Mouse (Mus musculus) MEL (cell line): ENCODE measurements around the gene Tbc1d14. TPM values are rescaled to one million over a fixed set of nuclear protein-coding genes. Genes with fewer than 3 reads are reported as not detected.

ENCODE experiments used
- DNase-seq: peaks from one replicate; pipeline ENCODE4 v3.0.0; 2011; ENCODE audit warnings: low read depth, low spot score
- H3K27ac ChIP-seq: 2 replicates; pipeline ENCODE4 v1.5.1; 2012; ENCODE audit warnings: low read depth, mild to moderate bottlenecking, control low read depth, low read length, moderate library complexity; ENCODE audit not compliant: control insufficient read depth
- H3K27me3 ChIP-seq, 2 experiments: fragments of 150-350 bp in 1 of 2; sonication (generic) in 1 of 2; 2 replicates each; pipeline ENCODE4 v1.6.1; 2012; ENCODE audit warnings: low read length in 2 of 2, mild to moderate bottlenecking in 2 of 2, improper control_type of control experiment in 1 of 2, moderate library complexity in 1 of 2; ENCODE audit not compliant: insufficient read depth in 2 of 2, control insufficient read depth in 1 of 2
- H3K36me3 ChIP-seq, 2 experiments: 2 replicates each; pipeline ENCODE4 v1.6.1; 2012 to 2014; ENCODE audit warnings: low read length in 2 of 2, improper control_type of control experiment in 1 of 2, inconsistent platforms in 1 of 2, mild to moderate bottlenecking in 1 of 2; ENCODE audit not compliant: insufficient read depth in 2 of 2, control insufficient read depth in 1 of 2
- H3K4me1 ChIP-seq, 2 experiments: fragments of 150-350 bp in 1 of 2; sonication (generic) in 1 of 2; 2 replicates each; pipeline ENCODE4 v1.6.1; 2012; ENCODE audit warnings: low read length in 2 of 2, improper control_type of control experiment in 1 of 2, mild to moderate bottlenecking in 1 of 2; ENCODE audit not compliant: insufficient read depth in 2 of 2, control insufficient read depth in 1 of 2
- H3K4me3 ChIP-seq, 2 experiments: fragments of 150-350 bp in 1 of 2; sonication (generic) in 1 of 2; 2 replicates each; pipeline ENCODE4 v1.5.1; 2012; ENCODE audit warnings: low read depth in 2 of 2, low read length in 2 of 2, mild to moderate bottlenecking in 2 of 2, moderate library complexity in 2 of 2, control low read depth in 1 of 2, improper control_type of control experiment in 1 of 2; ENCODE audit not compliant: control insufficient read depth in 1 of 2, insufficient read depth in 1 of 2
- H3K79me2 ChIP-seq: 2 replicates; pipeline ENCODE4 v1.6.1; 2012; ENCODE audit warnings: mild to moderate bottlenecking, low read length, moderate library complexity; ENCODE audit not compliant: control insufficient read depth, poor library complexity, insufficient read depth
- H3K9ac ChIP-seq: 2 replicates; pipeline ENCODE4 v1.6.1; 2012; ENCODE audit warnings: low read depth, mild to moderate bottlenecking, control low read depth, low read length, moderate library complexity; ENCODE audit not compliant: control insufficient read depth, poor library complexity, severe bottlenecking
- H3K9me3 ChIP-seq: fragments of 150-350 bp; sonication (generic); replicated peaks from 2 replicates; pipeline ENCODE4 v1.6.1; 2012; ENCODE audit warnings: mild to moderate bottlenecking, low read length, improper control_type of control experiment, moderate library complexity; ENCODE audit not compliant: insufficient read depth
- BHLHE40 ChIP-seq: IDR thresholded peaks from 2 replicates; pipeline ENCODE4 v1.6.1; 2012; ENCODE audit warnings: low read depth, mild to moderate bottlenecking, inconsistent platforms, low read length, improper control_type of control experiment, borderline replicate concordance
- CHD1 ChIP-seq: IDR thresholded peaks from 2 replicates; pipeline ENCODE4 v1.6.1; 2012; ENCODE audit warnings: low read depth, mild to moderate bottlenecking, inconsistent platforms, low read length, improper control_type of control experiment
- CHD2 ChIP-seq: IDR thresholded peaks from 2 replicates; pipeline ENCODE4 v1.6.1; 2011; ENCODE audit warnings: low read length, improper control_type of control experiment
- CTCF ChIP-seq, 3 experiments: IDR thresholded peaks in 2 of 3; conservative IDR thresholded peaks in 1 of 3; 2 replicates each; pipeline ENCODE4 v1.5.1; 2011 to 2012; ENCODE audit warnings: low read length in 3 of 3, low read depth in 2 of 3, mild to moderate bottlenecking in 2 of 3, improper control_type of control experiment in 1 of 3, inconsistent platforms in 1 of 3, mixed read lengths in 1 of 3, moderate library complexity in 1 of 3; ENCODE audit not compliant: control insufficient read depth in 1 of 3, insufficient read depth in 1 of 3, poor library complexity in 1 of 3, severe bottlenecking in 1 of 3
- E2F4 ChIP-seq: IDR thresholded peaks from 2 replicates; pipeline ENCODE4 v1.6.1; 2011; ENCODE audit warnings: low read depth, low read length, improper control_type of control experiment, borderline replicate concordance
- EP300 ChIP-seq, 2 experiments: IDR thresholded peaks; 2 replicates each; pipeline ENCODE4 v1.6.1; 2011; ENCODE audit warnings: improper control_type of control experiment in 2 of 2, low read length in 2 of 2, low read depth in 1 of 2, mild to moderate bottlenecking in 1 of 2
- ETS1 ChIP-seq: IDR thresholded peaks from 2 replicates; pipeline ENCODE4 v1.6.1; 2012; ENCODE audit warnings: low read depth, mild to moderate bottlenecking, inconsistent platforms, low read length, improper control_type of control experiment, moderate library complexity
- GABPA ChIP-seq: IDR thresholded peaks from 2 replicates; pipeline ENCODE4 v1.6.1; 2012; ENCODE audit warnings: low read depth, mild to moderate bottlenecking, inconsistent platforms, low read length, improper control_type of control experiment, moderate library complexity
- GATA1 ChIP-seq: IDR thresholded peaks from 2 replicates; pipeline ENCODE4 v1.6.1; 2011; ENCODE audit warnings: low read depth, low read length, improper control_type of control experiment
- HCFC1 ChIP-seq: IDR thresholded peaks from 2 replicates; pipeline ENCODE4 v1.6.1; 2012; ENCODE audit warnings: low read depth, mild to moderate bottlenecking, inconsistent platforms, low read length, improper control_type of control experiment, moderate library complexity
- JUND ChIP-seq: IDR thresholded peaks from 2 replicates; pipeline ENCODE4 v1.6.1; 2011; ENCODE audit warnings: low read depth, mild to moderate bottlenecking, improper control_type of control experiment, low read length
- KAT2A ChIP-seq: conservative IDR thresholded peaks from 2 replicates; pipeline ENCODE4 v1.6.1; 2012; ENCODE audit warnings: low read depth, low read length, improper control_type of control experiment, inconsistent platforms
- MAX ChIP-seq: IDR thresholded peaks from 2 replicates; pipeline ENCODE4 v1.6.1; 2011; ENCODE audit warnings: low read length, improper control_type of control experiment
- MAZ ChIP-seq: IDR thresholded peaks from 2 replicates; pipeline ENCODE4 v1.6.1; 2012; ENCODE audit warnings: low read depth, mild to moderate bottlenecking, inconsistent platforms, low read length, improper control_type of control experiment
- MEF2A ChIP-seq: IDR thresholded peaks from 2 replicates; pipeline ENCODE4 v1.6.1; 2014; ENCODE audit warnings: low read depth, mild to moderate bottlenecking, inconsistent platforms, low read length, improper control_type of control experiment; ENCODE audit not compliant: poor library complexity, insufficient replicate concordance, severe bottlenecking; ENCODE audit errors: extremely low read depth
- MXI1 ChIP-seq: IDR thresholded peaks from 2 replicates; pipeline ENCODE4 v1.6.1; 2011; ENCODE audit warnings: mild to moderate bottlenecking, low read depth, low read length, improper control_type of control experiment
- MYB ChIP-seq: IDR thresholded peaks from 2 replicates; pipeline ENCODE4 v1.6.1; 2011; ENCODE audit warnings: mild to moderate bottlenecking, low read depth, low read length, improper control_type of control experiment
- MYC ChIP-seq: IDR thresholded peaks from 2 replicates; pipeline ENCODE4 v1.6.1; 2011; ENCODE audit warnings: low read depth, mild to moderate bottlenecking, low read length, improper control_type of control experiment, moderate library complexity
- NELFE ChIP-seq: IDR thresholded peaks from 2 replicates; pipeline ENCODE4 v1.6.1; 2011; ENCODE audit warnings: low read depth, low read length, improper control_type of control experiment
- NRF1 ChIP-seq: IDR thresholded peaks from 2 replicates; pipeline ENCODE4 v1.6.1; 2014; ENCODE audit warnings: low read depth, mild to moderate bottlenecking, inconsistent platforms, low read length, improper control_type of control experiment, moderate library complexity; ENCODE audit not compliant: poor library complexity, insufficient read depth, severe bottlenecking
- POLR2A ChIP-seq, 2 experiments: IDR thresholded peaks; 2 replicates each; pipeline ENCODE4 v1.6.1; 2011 to 2012; ENCODE audit warnings: low read length in 2 of 2, mild to moderate bottlenecking in 2 of 2, control low read depth in 1 of 2, improper control_type of control experiment in 1 of 2, low read depth in 1 of 2, moderate library complexity in 1 of 2; ENCODE audit not compliant: control insufficient read depth in 1 of 2, insufficient read depth in 1 of 2, poor library complexity in 1 of 2
- POLR2AphosphoS2 ChIP-seq: IDR thresholded peaks from 2 replicates; pipeline ENCODE4 v1.6.1; 2011; ENCODE audit warnings: low read length, improper control_type of control experiment
- POLR2AphosphoS5 ChIP-seq: IDR thresholded peaks from 2 replicates; pipeline ENCODE4 v1.6.1; 2012; ENCODE audit warnings: low read depth, borderline replicate concordance, mild to moderate bottlenecking, inconsistent platforms, low read length, moderate library complexity, mixed read lengths
- RAD21 ChIP-seq: IDR thresholded peaks from 2 replicates; pipeline ENCODE4 v1.6.1; 2011; ENCODE audit warnings: mild to moderate bottlenecking, low read depth, low read length, improper control_type of control experiment
- RCOR1 ChIP-seq: IDR thresholded peaks from 2 replicates; pipeline ENCODE4 v1.6.1; 2012; ENCODE audit warnings: low read depth, mild to moderate bottlenecking, inconsistent platforms, low read length, improper control_type of control experiment
- SIN3A ChIP-seq: IDR thresholded peaks from 2 replicates; pipeline ENCODE4 v1.6.1; 2012; ENCODE audit warnings: low read length, improper control_type of control experiment, inconsistent platforms
- SMC3 ChIP-seq: IDR thresholded peaks from 2 replicates; pipeline ENCODE4 v1.6.1; 2011; ENCODE audit warnings: low read depth, low read length, improper control_type of control experiment
- TAL1 ChIP-seq: IDR thresholded peaks from 2 replicates; pipeline ENCODE4 v1.6.1; 2012; ENCODE audit warnings: mild to moderate bottlenecking, inconsistent platforms, low read length, moderate library complexity, mixed read lengths
- TBP ChIP-seq: IDR thresholded peaks from 2 replicates; pipeline ENCODE4 v1.8.0; 2011; ENCODE audit warnings: low read depth, low read length, improper control_type of control experiment
- TCF12 ChIP-seq: IDR thresholded peaks from 2 replicates; pipeline ENCODE4 v1.6.1; 2014; ENCODE audit warnings: low read depth, mild to moderate bottlenecking, inconsistent platforms, low read length, improper control_type of control experiment, moderate library complexity
- UBTF ChIP-seq: IDR thresholded peaks from 2 replicates; pipeline ENCODE4 v1.6.1; 2012; ENCODE audit warnings: low read depth, mild to moderate bottlenecking, inconsistent platforms, low read length, improper control_type of control experiment, moderate library complexity, borderline replicate concordance; ENCODE audit not compliant: insufficient read depth
- USF1 ChIP-seq: IDR thresholded peaks from 2 replicates; pipeline ENCODE4 v1.6.1; 2014; ENCODE audit warnings: low read depth, mild to moderate bottlenecking, inconsistent platforms, low read length, improper control_type of control experiment, moderate library complexity
- USF2 ChIP-seq, 2 experiments: IDR thresholded peaks; 2 replicates each; pipeline ENCODE4 v1.6.1; 2011 to 2012; ENCODE audit warnings: improper control_type of control experiment in 2 of 2, low read length in 2 of 2, borderline replicate concordance in 1 of 2, inconsistent platforms in 1 of 2, low read depth in 1 of 2, mild to moderate bottlenecking in 1 of 2; ENCODE audit not compliant: insufficient read depth in 1 of 2
- ZC3H11A ChIP-seq: IDR thresholded peaks from 2 replicates; pipeline ENCODE4 v1.6.1; 2012; ENCODE audit warnings: low read depth, mild to moderate bottlenecking, inconsistent platforms, low read length, improper control_type of control experiment
- ZKSCAN1 ChIP-seq: IDR thresholded peaks from 2 replicates; pipeline ENCODE4 v1.6.1; 2012; ENCODE audit warnings: low read depth, mild to moderate bottlenecking, inconsistent platforms, low read length, improper control_type of control experiment, moderate library complexity
- ZMIZ1 ChIP-seq: IDR thresholded peaks from 2 replicates; pipeline ENCODE4 v1.6.1; 2012; ENCODE audit warnings: low read depth, mild to moderate bottlenecking, inconsistent platforms, low read length, improper control_type of control experiment, moderate library complexity
- ZNF384 ChIP-seq: IDR thresholded peaks from 2 replicates; pipeline ENCODE4 v1.6.1; 2012; ENCODE audit warnings: low read depth, mild to moderate bottlenecking, inconsistent platforms, low read length, improper control_type of control experiment
- polyA plus RNA-seq, 2 experiments: library from polyadenylated mRNA; stranded (reverse) in 1 of 2; unstranded in 1 of 2; fragments of >175 nt in 1 of 2; fragments of >200 nt in 1 of 2; gene quantifications; 2 replicates each; pipeline versions ENCODE4 v1.2.1 to v1.2.4; 2012; ENCODE audit warnings: low replicate concordance in 2 of 2, low read depth in 1 of 2; ENCODE audit not compliant: insufficient read length in 2 of 2, insufficient read depth in 1 of 2, missing spikeins in 1 of 2
- total RNA-seq: library from RNA; depleted of rRNA; stranded (reverse); fragments of 300-350 nt; gene quantifications from 2 replicates; pipeline ENCODE4 v1.2.3, GENCODE M21; 2012

Gene Tbc1d14
- total and polyA plus RNA-seq, 3 experiments, result 7.3 to 35.6 TPM; not detected in 1

DNA sequence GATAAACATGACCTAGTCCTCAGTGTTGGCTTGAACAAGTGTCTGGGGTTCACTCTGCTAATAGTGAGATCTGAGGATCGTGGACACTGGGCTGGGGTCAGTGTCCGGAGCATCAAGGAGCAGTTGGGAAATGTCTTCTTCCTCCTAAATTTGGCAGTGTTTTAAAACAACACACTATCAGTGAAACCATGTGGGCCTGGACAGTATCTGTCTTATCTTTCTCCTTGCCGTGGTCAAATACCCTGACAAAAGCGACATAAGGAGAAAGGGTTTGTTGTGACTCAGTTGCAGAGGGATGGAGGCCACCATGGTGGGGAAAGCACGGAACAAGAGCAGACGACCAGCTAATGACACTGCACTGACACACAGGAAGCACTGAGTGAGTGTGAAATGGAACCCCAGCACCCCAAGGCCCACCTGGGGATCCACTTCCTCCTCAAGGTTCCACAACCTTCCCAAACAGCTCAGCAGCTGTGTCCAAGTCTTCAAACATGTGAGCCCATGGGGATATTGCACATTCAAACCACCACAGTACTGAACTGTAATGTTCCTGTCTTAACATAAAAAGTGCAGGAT is 58.5 kb downstream of the Tbc1d14 start:
- Histone ChIP-seq H3K79me2 (peaks cover 6% of the 10 kb centered on the region), H3K9me3 (no peaks in the 10 kb centered on the region), H3K4me1 (peaks cover 29 to 36% of the 10 kb centered on the region in 2 experiments), H3K27me3 (no peaks in the 10 kb centered on the region), H3K27ac (peak overlapping the region; percentile 26), H3K36me3 (peaks cover 0 to 42% of the 10 kb centered on the region in 2 experiments; a peak in 2 of 4 replicates), H3K4me3 (no peak overlapping the region), H3K9ac (no peak overlapping the region; the same call in 1 of the 2 replicates)
- peak; percentile 53 for DNase-seq
- TF ChIP-seq POLR2A (IDR thresholded peaks at IDR 0.05; ENCODE audit: control insufficient read depth in 1 of 2, insufficient read depth in 1 of 2, low read depth in 1 of 2, low read length in 2 of 2, poor library complexity in 1 of 2) (no peak), ZKSCAN1 (no peak), SMC3 (no peak), MAZ (no peak), GABPA (no peak), GATA1 (peak; percentile 75), MYC (no peak), POLR2AphosphoS5 (no peak), BHLHE40 (no peak), TBP (no peak), NRF1 (0 out of 2 replicates have a peak, but pooled peaks have one; percentile 15), JUND (no peak), HCFC1 (no peak), MAX (no peak; the same call in 1 of the 2 replicates), TCF12 (peak; percentile 83), CTCF (IDR thresholded peaks at IDR 0.05 in 2 of 3, conservative IDR thresholded peaks at IDR 0.05 in 1 of 3; ENCODE audit: control insufficient read depth in 1 of 3, insufficient read depth in 1 of 3, low read depth in 2 of 3, low read length in 3 of 3, poor library complexity in 1 of 3, severe bottlenecking in 1 of 3) (no peak), TAL1 (peak; percentile 65), SIN3A (0 out of 2 replicates have a peak, but pooled peaks have one; percentile 37), EP300 (IDR thresholded peaks at IDR 0.05; ENCODE audit: low read depth in 1 of 2, low read length in 2 of 2) (peak; percentile 65 to 73; a peak in 3 of 4 replicates), E2F4 (no peak), USF2 (IDR thresholded peaks at IDR 0.05; ENCODE audit: borderline replicate concordance in 1 of 2, insufficient read depth in 1 of 2, low read depth in 1 of 2, low read length in 2 of 2) (no peak), KAT2A (no peak), ZNF384 (no peak), MXI1 (0 out of 2 replicates have a peak, but pooled peaks have one; percentile 25), CHD1 (no peak), POLR2AphosphoS2 (no peak), MYB (no peak), ZMIZ1 (no peak), RCOR1 (0 out of 2 replicates have a peak, but pooled peaks have one; percentile 37), USF1 (peak; percentile 19; the same call in 1 of the 2 replicates), ZC3H11A (no peak), MEF2A (no peak), NELFE (no peak), RAD21 (no peak), CHD2 (no peak), UBTF (no peak), ETS1 (peak; percentile 46; the same call in 1 of the 2 replicates)
